Mouse (Mus musculus): ENCODE data around the gene Topors. TPM values are rescaled to one million over a fixed set of nuclear protein-coding genes. Genes with fewer than 3 reads are reported as not detected.

Topors gene
- total and polyA plus RNA-seq, 3 experiments, result 2.2 to 10.8 (median 9.2) TPM

GRCm38 (mm10) chr4:40285582-40285981 lies 15.9 kb upstream of the Topors start:
- H3K4me3 ChIP-seq, result no peak overlapping the region
- no peak overlapping the region for H3K27ac ChIP-seq
- H3K27me3 ChIP-seq (ENCODE audit: control insufficient read depth, insufficient read depth, low read length), result no peaks in the 10 kb centered on the region
- peak; percentile 42 to 59 for DNase-seq
- no peaks in the 10 kb centered on the region for H3K79me2 ChIP-seq (replicated peaks; ENCODE audit: control insufficient read depth, insufficient read depth, low read length)
- H3K36me3 ChIP-seq (ENCODE audit: control insufficient read depth, insufficient read depth, low read length), result no peaks in the 10 kb centered on the region
- 5% methylated on average over 4 of the region's 4 CpGs for WGBS
- TF ChIP-seq EP300 (IDR thresholded peaks at IDR 0.05; ENCODE audit: insufficient read depth, low read depth, low read length) (no peak), CTCF (IDR thresholded peaks at IDR 0.05) (peak; percentile 90), POLR2A (IDR thresholded peaks at IDR 0.05; ENCODE audit: insufficient read depth, low read depth, low read length) (no peak)
- H3K9ac ChIP-seq (ENCODE audit: low read depth, low read length), result no peak overlapping the region
- intact Hi-C loops (cut with DNase I), result loop anchor here (1.0 kb wide), 2 partner anchors 102 to 151 kb away; no protein-coding TSS in a partner anchor
- H3K4me1 ChIP-seq (ENCODE audit: control insufficient read depth, insufficient read depth, low read length), result no peaks in the 10 kb centered on the region

GRCm38 (mm10) chr4:40279276-40279900 lies 9.7 kb upstream of the Topors start, which contains the start of gene Ndufb6:
Ndufb6 (minus strand) TSS chr4:40279421.
- no peaks in the 10 kb centered on the region for H3K4me1 ChIP-seq (ENCODE audit: control insufficient read depth, insufficient read depth, low read length)
- H3K79me2 ChIP-seq (replicated peaks; ENCODE audit: control insufficient read depth, insufficient read depth, low read length), result peaks cover 3% of the 10 kb centered on the region; the same call in 1 of the 2 replicates
- peak within 1 kb of the TSS; percentile 83 for H3K9ac ChIP-seq (ENCODE audit: low read depth, low read length)
- TF ChIP-seq POLR2A (IDR thresholded peaks at IDR 0.05; ENCODE audit: insufficient read depth, low read depth, low read length), result peak; percentile 91
- no peak for TF ChIP-seq CTCF (IDR thresholded peaks at IDR 0.05)
- TF ChIP-seq EP300 (IDR thresholded peaks at IDR 0.05; ENCODE audit: insufficient read depth, low read depth, low read length), result 0 out of 2 replicates have a peak, but pooled peaks have one; percentile 20
- peak; percentile 93 to 96 for DNase-seq
- peak within 1 kb of the TSS; percentile 91 for H3K27ac ChIP-seq
- intact Hi-C loops (cut with DNase I), result loop anchor here (1.0 to 2.0 kb wide), 2 partner anchors 10 to 137 kb away; partner anchors contain the start of genes Aco1, Smim27 and Topors
- WGBS, result under 1% methylated on average over 36 of the region's 36 CpGs
- peak within 1 kb of the TSS; percentile 73 for H3K4me3 ChIP-seq
- H3K27me3 ChIP-seq (ENCODE audit: control insufficient read depth, insufficient read depth, low read length), result no peaks in the 10 kb centered on the region
- peaks cover 2% of the 10 kb centered on the region; the same call in 1 of the 2 replicates for H3K36me3 ChIP-seq (ENCODE audit: control insufficient read depth, insufficient read depth, low read length)

GRCm38 (mm10) chr4:40278880-40279275 lies 9.2 kb upstream of the Topors start:
- Histone ChIP-seq H3K79me2 (replicated peaks; ENCODE audit: control insufficient read depth, insufficient read depth, low read length) (peaks cover 3% of the 10 kb centered on the region; the same call in 1 of the 2 replicates), H3K27ac (peak overlapping the region; percentile 91), H3K36me3 (ENCODE audit: control insufficient read depth, insufficient read depth, low read length) (peaks cover 2% of the 10 kb centered on the region; the same call in 1 of the 2 replicates), H3K4me1 (ENCODE audit: control insufficient read depth, insufficient read depth, low read length) (no peaks in the 10 kb centered on the region), H3K4me3 (peak overlapping the region; percentile 73), H3K9ac (ENCODE audit: low read depth, low read length) (peak overlapping the region; percentile 83), H3K27me3 (ENCODE audit: control insufficient read depth, insufficient read depth, low read length) (no peaks in the 10 kb centered on the region)
- WGBS, result under 1% methylated on average over 21 of the region's 21 CpGs
- intact Hi-C loops (cut with DNase I), result loop anchor here (1.0 to 2.0 kb wide), 2 partner anchors 10 to 136 kb away; partner anchors contain the start of genes Aco1, Smim27 and Topors
- DNase-seq, result no peak
- TF ChIP-seq EP300 (IDR thresholded peaks at IDR 0.05; ENCODE audit: insufficient read depth, low read depth, low read length) (no peak), CTCF (IDR thresholded peaks at IDR 0.05) (no peak)

GRCm38 (mm10) chr4:40268835-40269234 lies 815 bp downstream of the Topors start:
- Histone ChIP-seq H3K36me3 (ENCODE audit: control insufficient read depth, insufficient read depth, low read length) (peaks cover 9% of the 10 kb centered on the region), H3K9ac (ENCODE audit: low read depth, low read length) (peak overlapping the region; percentile 93), H3K27me3 (ENCODE audit: control insufficient read depth, insufficient read depth, low read length) (no peaks in the 10 kb centered on the region), H3K79me2 (replicated peaks; ENCODE audit: control insufficient read depth, insufficient read depth, low read length) (peaks cover 10% of the 10 kb centered on the region), H3K27ac (peak overlapping the region; percentile 99), H3K4me1 (ENCODE audit: control insufficient read depth, insufficient read depth, low read length) (peaks cover 3% of the 10 kb centered on the region), H3K4me3 (peak overlapping the region; percentile 95)
- no peak for TF ChIP-seq CTCF (IDR thresholded peaks at IDR 0.05)
- TF ChIP-seq EP300 (IDR thresholded peaks at IDR 0.05; ENCODE audit: insufficient read depth, low read depth, low read length), result no peak
- TF ChIP-seq POLR2A (IDR thresholded peaks at IDR 0.05; ENCODE audit: insufficient read depth, low read depth, low read length), result no peak
- under 1% methylated on average over 16 of the region's 16 CpGs for WGBS
- intact Hi-C loops (cut with DNase I), result loop anchor here (1.0 to 2.0 kb wide), 2 partner anchors 10 to 30 kb away; partner anchors contain the start of genes Ddx58 and Ndufb6
- DNase-seq, result no peak

GRCm38 (mm10) chr4:40268204-40268813 lies 1.3 kb downstream of the Topors start:
- Histone ChIP-seq H3K9ac (ENCODE audit: low read depth, low read length) (peak overlapping the region; percentile 93), H3K79me2 (replicated peaks; ENCODE audit: control insufficient read depth, insufficient read depth, low read length) (peaks cover 10% of the 10 kb centered on the region), H3K27ac (peak overlapping the region; percentile 99), H3K4me1 (ENCODE audit: control insufficient read depth, insufficient read depth, low read length) (peaks cover 3% of the 10 kb centered on the region), H3K27me3 (ENCODE audit: control insufficient read depth, insufficient read depth, low read length) (no peaks in the 10 kb centered on the region), H3K36me3 (ENCODE audit: control insufficient read depth, insufficient read depth, low read length) (peaks cover 8% of the 10 kb centered on the region), H3K4me3 (peak overlapping the region; percentile 95)
- DNase-seq, result peak; percentile 93 to 94
- WGBS, result under 1% methylated on average over 48 of the region's 50 CpGs
- intact Hi-C loops (cut with DNase I), result loop anchor here (2.0 kb wide), 1 partner anchor 30 kb away; the partner anchor contains the start of gene Ddx58
- TF ChIP-seq POLR2A (IDR thresholded peaks at IDR 0.05; ENCODE audit: insufficient read depth, low read depth, low read length) (peak; percentile 40), CTCF (IDR thresholded peaks at IDR 0.05) (peak; percentile 62), EP300 (IDR thresholded peaks at IDR 0.05; ENCODE audit: insufficient read depth, low read depth, low read length) (peak; percentile 9; the same call in 1 of the 2 replicates)

All from heart, adult 2 months (tissue).